Mouse (Mus musculus) megakaryocyte, embryonic 14.5 days (primary cell): ENCODE data around the gene Cd276. TPM values are rescaled to one million over a fixed set of nuclear protein-coding genes. Genes with fewer than 3 reads are reported as not detected.
"Not testable (repeated sequence)": the region's sequence is repeated elsewhere in the genome, so short reads cannot be mapped to it uniquely, and the experiment has no call there.

ENCODE experiments used
- H3K27me3 ChIP-seq: replicated peaks from 2 replicates; pipeline ENCODE3; 2012; ENCODE audit warnings: inconsistent platforms
- H3K36me3 ChIP-seq: replicated peaks from 2 replicates; pipeline ENCODE3; 2012; ENCODE audit warnings: low read length, inconsistent platforms, mixed read lengths
- H3K4me1 ChIP-seq: 2 replicates; pipeline ENCODE4 v1.6.1; 2012; ENCODE audit warnings: inconsistent platforms
- H3K4me3 ChIP-seq: replicated peaks from 2 replicates; pipeline ENCODE3; 2012; ENCODE audit warnings: moderate library complexity, mild to moderate bottlenecking, inconsistent platforms
- H3K9me3 ChIP-seq: 2 replicates; pipeline ENCODE4 v1.6.1; 2012; ENCODE audit warnings: inconsistent platforms
- FLI1 ChIP-seq: IDR thresholded peaks from 2 replicates; pipeline ENCODE4 v1.6.1; 2012; ENCODE audit warnings: low read length, inconsistent platforms, mixed read lengths
- GATA1 ChIP-seq: IDR thresholded peaks from 3 replicates; pipeline ENCODE4 v1.6.1; 2012; ENCODE audit warnings: mixed read lengths, low read length, inconsistent platforms, borderline replicate concordance
- polyA plus RNA-seq: library from polyadenylated mRNA; stranded (reverse); fragments of >175 nt; gene quantifications from 2 replicates; pipeline ENCODE4 v1.2.3, GENCODE M21; 2012; ENCODE audit warnings: low replicate concordance; ENCODE audit not compliant: insufficient read depth

The Cd276 gene
- 0.52 and 1.3 TPM in 2 replicates for polyA plus RNA-seq

DNA sequence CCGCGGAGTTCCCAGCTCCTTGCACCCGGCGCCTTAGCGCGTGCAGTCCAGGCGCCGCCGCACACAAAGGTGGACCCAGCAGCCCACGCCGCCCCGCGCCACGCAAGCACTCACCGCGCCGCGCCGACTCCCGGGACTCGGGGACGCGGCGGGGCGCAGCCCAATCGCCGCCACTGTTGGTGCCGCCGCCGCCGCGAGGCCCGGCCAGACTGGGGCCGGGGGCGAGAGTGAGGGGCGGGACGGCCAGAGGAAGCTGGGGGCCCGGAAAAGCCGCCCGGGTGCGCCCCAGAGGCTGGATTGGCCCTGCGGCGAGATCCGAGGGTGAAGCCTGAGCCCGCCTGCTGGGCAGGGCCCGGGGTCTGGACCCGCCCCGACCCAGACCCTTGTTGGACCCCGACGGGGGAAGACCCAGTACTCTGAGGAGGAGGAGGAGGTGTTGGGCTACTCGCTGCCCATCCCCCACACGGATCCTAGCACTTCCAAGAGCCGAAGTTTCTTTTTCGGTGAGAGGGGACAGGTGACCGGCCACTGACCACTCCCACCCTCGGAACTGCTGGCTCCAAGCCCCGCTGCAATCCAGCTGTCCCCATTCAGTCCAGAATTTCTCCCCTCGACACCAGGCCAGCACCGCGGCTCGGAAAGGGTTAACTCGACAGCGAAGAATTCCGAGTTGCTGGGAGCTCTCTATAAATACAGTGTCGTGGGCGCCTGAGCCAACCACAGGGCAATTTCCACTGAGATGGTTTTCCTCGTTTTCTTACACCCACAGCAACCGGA is at the start of gene Cd276:
Gene Cd276, minus strand, starts transcription at position 530 of the 777 bp plus-strand sequence.
- Histone ChIP-seq H3K4me1 (peaks cover 76% of the 10 kb centered on the region), H3K4me3 (peak within 1 kb of the TSS; percentile 93), H3K27me3 (peaks cover 68% of the 10 kb centered on the region), H3K36me3 (no peaks in the 10 kb centered on the region), H3K9me3 (peaks cover 5% of the 10 kb centered on the region)
- no peak for TF ChIP-seq FLI1
- TF ChIP-seq GATA1: no peak

DNA sequence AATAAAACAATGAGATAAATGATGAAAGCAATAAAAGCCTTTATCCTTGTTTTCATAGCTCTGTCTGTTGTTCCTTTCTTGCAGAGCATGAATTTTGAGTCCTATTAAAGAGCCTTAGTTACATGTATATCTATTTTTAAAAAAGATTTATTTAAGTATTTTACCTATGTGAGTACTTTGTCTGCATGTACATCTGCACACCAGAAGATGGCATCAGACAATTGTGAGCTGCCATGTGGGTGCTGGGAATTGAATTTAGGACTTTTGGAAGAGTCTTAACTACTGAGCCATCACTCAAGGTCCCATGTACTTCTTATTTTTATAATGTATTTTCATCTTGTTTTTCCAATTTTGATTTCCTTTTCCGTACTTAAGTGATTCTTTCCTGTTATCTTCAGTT is 40.1 kb upstream of the Cd276 start:
- H3K4me3 ChIP-seq: no peak overlapping the region
- no peaks in the 10 kb centered on the region for H3K9me3 ChIP-seq
- peaks cover 49% of the 10 kb centered on the region for H3K4me1 ChIP-seq
- TF ChIP-seq FLI1: no peak
- TF ChIP-seq GATA1: no peak
- no peaks in the 10 kb centered on the region for H3K27me3 ChIP-seq
- peaks cover 10% of the 10 kb centered on the region for H3K36me3 ChIP-seq

DNA sequence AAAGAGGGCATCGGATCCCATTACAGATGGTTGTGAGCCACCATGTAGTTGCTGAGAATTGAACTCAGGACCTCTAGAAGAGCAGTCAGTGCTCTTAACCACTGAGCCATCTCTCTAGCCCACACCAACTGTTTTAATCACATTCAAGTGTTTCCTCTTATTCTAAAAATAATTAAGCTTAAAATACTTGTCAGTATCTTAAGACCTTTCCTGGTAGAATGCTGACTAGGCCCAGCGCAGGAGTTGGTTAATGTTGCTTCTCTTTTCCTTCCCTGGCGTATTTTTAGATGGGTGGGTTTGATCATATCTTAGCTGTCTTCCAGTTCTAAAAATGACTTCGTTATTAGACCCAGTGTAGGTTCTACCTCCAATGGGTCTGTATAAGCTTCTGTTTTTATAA is 33.4 kb upstream of the Cd276 start:
- H3K27me3 ChIP-seq: no peaks in the 10 kb centered on the region
- TF ChIP-seq FLI1 (no peak), GATA1 (no peak)
- peak overlapping the region; percentile 50 for H3K4me3 ChIP-seq
- peaks cover 77% of the 10 kb centered on the region for H3K4me1 ChIP-seq
- no peaks in the 10 kb centered on the region for H3K9me3 ChIP-seq
- H3K36me3 ChIP-seq: peaks cover 11% of the 10 kb centered on the region

DNA sequence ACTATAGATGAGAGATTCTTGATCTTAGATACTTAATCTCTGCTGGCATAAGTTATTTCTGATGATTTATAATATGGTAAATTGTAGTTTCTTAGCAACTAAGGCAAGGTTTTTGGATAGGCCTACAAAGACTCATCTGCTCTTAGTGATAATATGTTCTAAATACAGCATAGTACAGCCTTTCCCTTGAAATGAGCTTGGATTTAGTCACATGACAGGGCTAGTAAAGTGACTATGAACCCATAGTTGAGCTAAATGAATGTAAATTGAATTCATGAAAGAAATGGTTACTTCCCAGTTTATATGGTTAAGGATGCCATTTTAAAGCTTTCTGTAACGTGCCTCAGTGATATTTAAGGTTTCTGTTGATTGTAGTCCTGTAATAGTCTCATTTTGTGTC is 29.1 kb upstream of the Cd276 start:
- Histone ChIP-seq H3K36me3 (peaks cover 6% of the 10 kb centered on the region), H3K4me3 (peak overlapping the region; percentile 97), H3K27me3 (no peaks in the 10 kb centered on the region), H3K9me3 (no peaks in the 10 kb centered on the region), H3K4me1 (peaks cover 65% of the 10 kb centered on the region)
- TF ChIP-seq GATA1: no peak
- TF ChIP-seq FLI1: no peak

DNA sequence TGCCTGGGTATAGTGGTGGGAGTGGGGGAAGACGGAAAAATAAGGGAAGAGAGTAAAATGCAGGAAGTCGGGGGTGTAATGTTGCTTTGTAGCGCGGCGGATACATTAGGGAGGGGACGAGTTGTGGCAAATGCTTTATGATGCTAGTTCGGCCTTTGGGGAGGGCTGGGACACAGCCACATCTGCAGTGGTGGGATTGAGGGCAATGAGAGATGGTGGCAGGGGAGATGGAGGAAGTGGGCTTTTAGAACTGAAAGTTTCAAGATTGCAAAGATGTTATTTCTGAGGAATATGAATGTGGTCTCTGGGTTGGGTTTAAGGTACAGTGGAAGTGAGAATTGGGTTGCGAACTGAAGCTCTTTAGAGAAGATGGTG is 28.0 kb upstream of the Cd276 start:
- peaks cover 67% of the 10 kb centered on the region for H3K4me1 ChIP-seq
- peaks cover 6% of the 10 kb centered on the region for H3K36me3 ChIP-seq
- H3K4me3 ChIP-seq: peak overlapping the region; percentile 97
- H3K9me3 ChIP-seq: no peaks in the 10 kb centered on the region
- H3K27me3 ChIP-seq: no peaks in the 10 kb centered on the region
- TF ChIP-seq FLI1: no peak
- no peak for TF ChIP-seq GATA1

DNA sequence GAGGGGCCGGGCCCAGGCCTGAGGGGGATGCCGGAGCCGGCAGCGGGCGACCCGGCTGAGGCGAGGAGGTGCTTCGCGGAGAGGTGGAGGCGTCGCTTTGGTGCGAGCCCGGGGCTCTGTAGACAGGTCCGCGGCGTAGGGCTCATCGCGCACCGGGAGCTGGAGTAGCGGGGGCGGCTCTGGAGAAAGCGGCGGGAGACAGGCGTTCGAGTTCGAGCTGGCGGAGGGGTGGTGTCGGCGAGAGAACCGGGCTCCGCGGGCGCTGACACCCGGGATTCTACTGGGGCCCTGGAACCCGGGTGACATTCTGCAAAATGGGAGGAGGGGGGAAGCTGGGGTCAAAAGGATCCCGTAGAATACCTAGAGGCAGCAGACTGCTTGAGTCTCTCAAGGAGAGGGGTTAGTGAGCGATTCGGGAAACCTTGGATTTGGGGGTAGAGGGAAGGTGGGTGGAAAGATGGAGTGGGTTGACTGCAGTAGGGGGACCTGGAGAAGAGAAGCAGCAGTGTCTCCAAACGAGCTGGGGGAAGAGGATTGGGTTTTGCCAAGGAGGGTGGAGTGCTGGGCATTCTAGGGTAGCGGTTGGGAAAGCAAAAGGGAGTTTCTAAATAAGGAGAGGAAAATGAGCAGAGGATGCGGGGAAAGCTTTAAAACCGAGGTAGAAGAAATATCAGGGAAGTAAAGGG is 27.5 kb upstream of the Cd276 start:
- TF ChIP-seq GATA1: no peak
- no peak for TF ChIP-seq FLI1
- Histone ChIP-seq H3K4me1 (peaks cover 62% of the 10 kb centered on the region), H3K9me3 (no peaks in the 10 kb centered on the region), H3K36me3 (peaks cover 4% of the 10 kb centered on the region), H3K4me3 (peak overlapping the region; percentile 97), H3K27me3 (no peaks in the 10 kb centered on the region)

DNA sequence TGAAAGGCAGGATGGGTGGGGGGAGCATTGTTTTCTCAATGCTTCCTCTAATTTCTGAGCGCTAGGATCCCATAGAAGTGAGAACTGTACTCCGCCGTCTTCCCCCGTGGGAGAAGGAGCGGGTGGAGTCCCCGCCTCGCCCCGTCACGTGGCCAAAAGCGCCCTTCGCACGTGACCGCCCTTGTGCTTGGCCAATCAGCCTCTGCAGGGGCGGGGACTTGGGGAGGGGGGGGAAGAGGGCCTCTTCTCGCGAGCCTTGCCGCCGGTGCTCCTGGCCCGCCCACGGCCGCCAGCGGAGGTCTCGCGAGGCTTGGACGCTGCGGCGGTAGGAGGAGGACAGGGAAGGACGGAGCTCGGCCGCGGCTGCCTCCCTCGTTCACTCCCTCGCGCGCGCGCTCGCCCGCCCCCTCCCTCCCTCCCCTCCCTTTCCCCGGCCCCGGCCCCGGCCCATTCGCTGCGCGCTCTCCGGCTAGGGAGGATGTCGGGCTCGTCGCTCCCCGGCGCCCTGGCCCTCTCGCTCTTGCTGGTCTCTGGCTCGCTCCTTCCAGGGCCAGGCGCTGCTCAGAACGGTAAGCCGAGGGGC is 26.8 kb upstream of the Cd276 start, which contains the start of gene Nptn:
Gene Nptn, plus strand, starts transcription at position 283 of the 583 bp plus-strand sequence.
- Histone ChIP-seq H3K9me3 (no peaks in the 10 kb centered on the region), H3K36me3 (peaks cover 2% of the 10 kb centered on the region), H3K27me3 (peaks cover 2% of the 10 kb centered on the region), H3K4me1 (peaks cover 58% of the 10 kb centered on the region), H3K4me3 (peak within 1 kb of the TSS; percentile 97)
- TF ChIP-seq GATA1: no peak
- TF ChIP-seq FLI1: no peak

DNA sequence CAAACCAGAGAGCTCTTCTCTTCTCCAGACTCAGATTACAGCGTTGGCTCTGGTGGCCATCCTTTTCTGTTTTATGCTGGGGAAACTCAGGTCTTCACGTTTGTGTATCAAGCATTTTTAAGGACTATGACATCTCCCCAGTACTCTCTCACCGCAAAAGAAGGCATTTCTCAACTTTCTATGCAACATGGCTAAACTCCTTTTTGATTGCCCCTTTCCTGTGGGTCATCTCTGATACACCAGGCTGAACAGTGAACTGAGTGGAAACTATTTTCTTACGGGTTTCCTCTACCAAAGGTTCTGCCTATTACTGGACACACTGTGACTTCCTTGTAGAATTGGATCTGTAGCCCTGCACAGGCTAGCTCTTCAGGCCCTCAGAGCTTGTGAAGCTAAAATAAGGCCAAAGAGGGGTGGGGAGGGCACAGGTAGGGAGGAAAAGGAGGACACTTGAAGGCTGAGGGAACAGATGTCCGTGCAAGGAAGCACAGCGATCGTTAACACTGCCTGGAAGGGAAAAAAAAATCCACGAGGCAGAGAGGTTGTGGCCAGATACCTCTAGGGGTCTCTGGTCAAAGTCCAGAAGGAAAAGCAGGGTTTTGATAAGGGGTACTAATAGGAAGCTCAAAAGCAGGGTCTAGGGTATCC is 26.2 kb upstream of the Cd276 start:
- TF ChIP-seq FLI1: no peak
- TF ChIP-seq GATA1: no peak
- Histone ChIP-seq H3K4me3 (peak overlapping the region; percentile 97), H3K9me3 (no peaks in the 10 kb centered on the region), H3K27me3 (peaks cover 2% of the 10 kb centered on the region), H3K4me1 (peaks cover 51% of the 10 kb centered on the region), H3K36me3 (no peaks in the 10 kb centered on the region)

DNA sequence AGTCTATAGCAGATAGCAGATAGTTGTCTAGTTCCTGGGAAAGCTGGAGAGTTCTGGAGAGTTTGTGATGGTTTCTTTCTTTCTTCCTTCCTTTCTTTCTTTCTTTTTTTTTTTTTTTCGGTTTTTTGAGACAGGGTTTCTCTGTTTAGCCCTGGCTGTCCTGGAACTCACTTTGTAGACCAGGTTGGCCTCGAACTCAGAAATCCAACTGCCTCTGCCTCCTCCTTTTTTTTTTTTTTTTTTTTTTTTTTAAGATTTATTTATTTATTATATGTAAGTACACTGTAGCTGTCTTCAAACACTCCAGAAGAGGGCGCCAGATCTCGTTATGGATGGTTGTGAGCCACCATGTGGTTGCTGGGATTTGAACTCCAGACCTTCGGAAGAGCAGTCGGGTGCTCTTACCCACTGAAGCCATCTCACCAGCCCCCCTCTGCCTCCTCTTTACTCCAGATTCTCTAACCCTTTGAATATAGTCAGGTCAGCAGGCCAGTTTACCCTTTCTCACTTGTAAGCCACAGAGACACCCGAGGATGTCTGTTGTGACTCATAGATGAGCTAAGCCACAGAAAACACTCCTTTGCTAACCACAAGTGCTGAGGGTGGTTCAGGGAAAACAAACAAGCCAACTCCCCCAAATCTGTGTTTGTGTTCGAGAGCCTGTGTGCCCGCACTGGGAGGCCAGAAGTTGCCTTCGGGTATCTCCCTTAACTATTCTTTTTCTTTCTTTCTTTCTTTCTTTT is 25.4 kb upstream of the Cd276 start:
- H3K4me1 ChIP-seq: peaks cover 44% of the 10 kb centered on the region
- not testable (repeated sequence) for H3K27me3 ChIP-seq, H3K9me3 ChIP-seq, H3K36me3 ChIP-seq, H3K4me3 ChIP-seq
